Mouse (Mus musculus) lung, postnatal 0 days (tissue): ENCODE measurements around the gene Frat1. TPM values are rescaled to one million over a fixed set of nuclear protein-coding genes. Genes with fewer than 3 reads are reported as not detected.
"Not testable (repeated sequence)": the region's sequence is repeated elsewhere in the genome, so short reads cannot be mapped to it uniquely, and the experiment has no call there.

ENCODE experiments used
- ATAC-seq: fragments of 200-750 bp; cut with Nextera tagmentation; 2 replicates; pipeline ENCODE4 v1.8.0; 2017; ENCODE audit warnings: moderate library complexity
- DNase-seq: peaks from one replicate; pipeline ENCODE4 v3.0.0-alpha.2; 2016; ENCODE audit warnings: low spot score
- H3K27ac ChIP-seq: fragments of 300-500 bp; sonication (generic); 2 replicates; pipeline ENCODE4 v1.5.1; 2014; ENCODE audit warnings: antibody characterized with exemption, mild to moderate bottlenecking, low read length, mixed read lengths
- H3K27me3 ChIP-seq: fragments of 300-500 bp; sonication (generic); replicated peaks from 2 replicates; pipeline ENCODE4 v1.6.1; 2014; ENCODE audit warnings: low read length, mixed read lengths; ENCODE audit not compliant: insufficient read depth
- H3K36me3 ChIP-seq: fragments of 300-500 bp; sonication (generic); 2 replicates; pipeline ENCODE4 v1.6.1; 2014; ENCODE audit warnings: low read length, mixed read lengths; ENCODE audit not compliant: insufficient read depth
- H3K4me1 ChIP-seq: fragments of 300-500 bp; sonication (generic); 2 replicates; pipeline ENCODE4 v1.6.1; 2014; ENCODE audit warnings: antibody characterized with exemption, low read depth, low read length, mixed read lengths; ENCODE audit not compliant: insufficient read depth
- H3K4me2 ChIP-seq: fragments of 300-500 bp; sonication (generic); replicated peaks from 2 replicates; pipeline ENCODE4 v1.6.1; 2014; ENCODE audit warnings: low read depth, mild to moderate bottlenecking, low read length, moderate library complexity, mixed read lengths
- H3K4me3 ChIP-seq: fragments of 300-500 bp; sonication (generic); 2 replicates; pipeline ENCODE4 v1.5.1; 2014; ENCODE audit warnings: low read depth, low read length
- H3K9ac ChIP-seq: fragments of 300-500 bp; sonication (generic); replicated peaks from 2 replicates; pipeline ENCODE4 v1.6.1; 2014; ENCODE audit warnings: low read depth, mild to moderate bottlenecking
- H3K9me3 ChIP-seq: fragments of 300-500 bp; sonication (generic); 2 replicates; pipeline ENCODE4 v1.6.1; 2016; ENCODE audit warnings: low read length, mixed read lengths
- CTCF ChIP-seq: IDR thresholded peaks from 2 replicates; pipeline ENCODE4 v1.5.1; 2016; ENCODE audit warnings: antibody characterized with exemption, mild to moderate bottlenecking
- EP300 ChIP-seq: IDR thresholded peaks from 2 replicates; pipeline ENCODE4 v1.6.1; 2016; ENCODE audit warnings: antibody characterized with exemption, mild to moderate bottlenecking, control low read depth
- WGBS: fragments of 180-500 bp; shearing (Covaris S2); extraction: QIAGEN DNeasy Blood & Tissue Kit; methylation state at CpG from one replicate; pipeline ENCODE4 v1.1.7; 2014; 5-methylcytosine and 5-hydroxymethylcytosine counted together
- polyA plus RNA-seq: library from polyadenylated mRNA; unstranded; fragments of >200 nt; fragmentation: Nextera tagmentation; extraction: Ambion mirVana; gene quantifications from 2 replicates; pipeline ENCODE4 v1.2.1, GENCODE M21; 2015

Gene Frat1
- polyA plus RNA-seq, 1 experiment from 2014 or later = 14.1 TPM

GRCm38 (mm10) chr19:41869946-41870345, 40.2 kb downstream of the Frat1 start:
- H3K4me3 ChIP-seq, H3K27ac ChIP-seq, H3K9me3 ChIP-seq, H3K36me3 ChIP-seq, H3K27me3 ChIP-seq, H3K9ac ChIP-seq, H3K4me1 ChIP-seq, ATAC-seq, H3K4me2 ChIP-seq: not testable (repeated sequence)
- peak; percentile 29 for TF ChIP-seq CTCF
- 85% methylated on average over 5 of the region's 5 CpGs for WGBS
- peak; percentile 14 for DNase-seq

DNA sequence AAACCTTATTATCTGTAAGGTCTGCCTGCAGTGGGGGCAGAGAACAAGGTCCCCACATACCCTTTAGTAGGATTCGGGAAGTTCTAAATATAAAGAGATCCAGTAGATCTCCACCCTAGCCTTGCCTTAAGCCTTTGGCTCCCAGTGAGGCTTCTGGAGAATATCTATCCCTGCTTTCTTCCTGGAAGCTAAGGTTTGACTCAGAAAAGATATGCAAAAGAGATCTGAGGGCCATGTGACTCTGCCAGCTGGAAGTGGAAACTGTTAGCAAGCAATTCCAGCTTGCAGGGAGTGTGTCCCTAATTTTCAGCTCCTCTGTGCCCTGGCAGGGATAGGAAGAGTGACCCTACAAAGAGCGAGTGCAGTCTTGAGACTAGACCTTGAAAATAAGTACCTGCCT, 42.5 kb downstream of the Frat1 start:
- H3K27ac ChIP-seq = no peak overlapping the region
- H3K4me2 ChIP-seq = no peak overlapping the region
- H3K9ac ChIP-seq = no peak overlapping the region
- WGBS = 98% methylated on average over 2 of the region's 2 CpGs
- H3K36me3 ChIP-seq = no peaks in the 10 kb centered on the region
- no peak for TF ChIP-seq EP300
- TF ChIP-seq CTCF = no peak
- H3K4me1 ChIP-seq = no peaks in the 10 kb centered on the region
- H3K9me3 ChIP-seq = no peaks in the 10 kb centered on the region
- no peak for ATAC-seq
- no peak for DNase-seq
- no peaks in the 10 kb centered on the region for H3K27me3 ChIP-seq
- H3K4me3 ChIP-seq = no peak overlapping the region

DNA sequence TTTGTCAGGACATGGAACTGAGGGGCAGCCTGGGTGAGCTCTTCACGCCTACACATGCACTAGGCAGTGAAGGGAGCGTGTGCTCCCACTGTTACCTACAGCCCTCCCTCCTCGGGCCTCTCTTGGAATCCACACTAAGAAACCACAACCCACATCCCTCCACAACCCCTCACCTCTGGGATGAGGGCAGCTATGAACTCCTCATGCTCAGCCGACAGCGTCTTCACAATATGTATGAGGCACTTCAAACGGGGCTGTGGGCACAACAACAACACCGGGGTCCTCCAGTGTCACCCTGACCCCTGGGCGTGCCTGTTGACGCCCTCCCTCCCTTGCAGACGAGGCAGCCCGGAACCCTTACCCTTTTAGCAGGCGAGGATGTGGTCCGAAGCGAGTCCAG, 44.6 kb downstream of the Frat1 start:
- Histone ChIP-seq H3K27me3 (no peaks in the 10 kb centered on the region), H3K9ac (no peak overlapping the region), H3K4me2 (no peak overlapping the region), H3K9me3 (no peaks in the 10 kb centered on the region), H3K27ac (no peak overlapping the region), H3K4me1 (no peaks in the 10 kb centered on the region), H3K36me3 (no peaks in the 10 kb centered on the region), H3K4me3 (no peak overlapping the region)
- ATAC-seq (no peak), DNase-seq (no peak)
- WGBS = 88% methylated on average over 14 of the region's 14 CpGs
- TF ChIP-seq EP300 (no peak), CTCF (no peak)

DNA sequence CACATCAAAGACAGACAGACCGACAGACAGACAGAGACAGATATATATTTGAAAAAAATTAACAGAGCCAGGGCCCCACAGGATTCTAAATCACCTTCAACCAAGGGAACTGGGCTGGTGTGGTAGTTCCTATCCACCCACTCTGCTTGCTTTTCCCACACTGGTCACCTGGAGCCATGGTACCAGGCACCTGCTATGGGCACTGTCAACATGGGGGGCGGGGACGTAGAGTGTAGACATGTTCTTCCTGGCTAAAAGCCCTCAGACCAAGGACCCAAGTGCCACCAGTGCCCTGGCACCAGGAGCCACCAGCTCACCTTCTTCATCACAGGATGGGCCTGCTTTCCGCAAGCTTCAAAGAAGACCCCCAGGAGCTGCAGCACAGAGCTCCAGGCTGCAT, 52.1 kb downstream of the Frat1 start:
- Histone ChIP-seq H3K27ac (no peak overlapping the region), H3K4me2 (no peak overlapping the region), H3K27me3 (no peaks in the 10 kb centered on the region), H3K4me3 (no peak overlapping the region), H3K9me3 (no peaks in the 10 kb centered on the region), H3K36me3 (no peaks in the 10 kb centered on the region), H3K4me1 (no peaks in the 10 kb centered on the region), H3K9ac (no peak overlapping the region)
- TF ChIP-seq CTCF (no peak), EP300 (no peak)
- 94% methylated on average over 4 of the region's 4 CpGs for WGBS
- no peak for ATAC-seq
- DNase-seq = no peak

Other genes with a start within 250 kb of the Frat1 start
- 1.2 and 1.3 TPM in 2 replicates for gene Gm340, start 247.6 kb upstream of the Frat1 start, polyA plus RNA-seq
- gene Slit1, start 86.3 kb upstream of the Frat1 start, polyA plus RNA-seq = 0.10 and 0.16 TPM in 2 replicates
- gene Arhgap19, start 27.9 kb upstream of the Frat1 start, polyA plus RNA-seq = 2.1 and 2.8 TPM in 2 replicates
- gene Frat2, start 18.2 kb downstream of the Frat1 start, polyA plus RNA-seq = 4.6 and 5.9 TPM in 2 replicates
- 2.7 and 2.9 TPM in 2 replicates for gene Rrp12, start 66.2 kb downstream of the Frat1 start, polyA plus RNA-seq
- gene Pgam1, start 82.0 kb downstream of the Frat1 start, polyA plus RNA-seq = 152 TPM in 2 replicates
- gene Exosc1, start 103.5 kb downstream of the Frat1 start, polyA plus RNA-seq = 43.4 and 45.2 TPM in 2 replicates
- 46.9 and 55.1 TPM in 2 replicates for gene Zdhhc16, start 103.5 kb downstream of the Frat1 start, polyA plus RNA-seq
- gene Mms19, start 151.2 kb downstream of the Frat1 start, polyA plus RNA-seq = 12.8 and 16.5 TPM in 2 replicates
- 21.3 and 23.2 TPM in 2 replicates for gene Ubtd1, start 151.8 kb downstream of the Frat1 start, polyA plus RNA-seq
- 0.53 and 0.62 TPM in 2 replicates for gene Ankrd2, start 206.0 kb downstream of the Frat1 start, polyA plus RNA-seq
- gene Hoga1, start 215.6 kb downstream of the Frat1 start, polyA plus RNA-seq = 4.9 and 6.4 TPM in 2 replicates
- gene 4933411K16Rik, start 222.3 kb downstream of the Frat1 start, polyA plus RNA-seq = 0.10 and 0.14 TPM in 2 replicates